Mouse (Mus musculus) mammary gland, adult 2 months (tissue): Measurements from ENCODE around the gene Krt32. TPM values are rescaled to one million over a fixed set of nuclear protein-coding genes. Genes with fewer than 3 reads are reported as not detected.

ENCODE experiments used
- polyA plus RNA-seq: library from polyadenylated mRNA; depleted of rRNA; stranded (reverse); fragments of >200 nt; gene quantifications from 2 replicates; pipeline ENCODE4 v1.2.3, GENCODE M21; 2012; ENCODE audit warnings: low replicate concordance; rRNA removed

Krt32 gene
- polyA plus RNA-seq, result 0.63 TPM in 1 of 2 replicates, not detected in the other

GRCm38 (mm10) chr11:100087861-100088260, at the start of gene Krt32:
Gene Krt32 (minus strand): TSS chr11:100088226.

GRCm38 (mm10) chr11:100135731-100136130, 47.7 kb upstream of the Krt32 start, which contains the start of gene Krt15:
Gene Krt15 (minus strand): TSS chr11:100135928.

GRCm38 (mm10) chr11:100121466-100121865, 33.4 kb upstream of the Krt32 start, which contains the start of gene Krt13:
Gene Krt13 (minus strand): TSS chr11:100121566.

DNA sequence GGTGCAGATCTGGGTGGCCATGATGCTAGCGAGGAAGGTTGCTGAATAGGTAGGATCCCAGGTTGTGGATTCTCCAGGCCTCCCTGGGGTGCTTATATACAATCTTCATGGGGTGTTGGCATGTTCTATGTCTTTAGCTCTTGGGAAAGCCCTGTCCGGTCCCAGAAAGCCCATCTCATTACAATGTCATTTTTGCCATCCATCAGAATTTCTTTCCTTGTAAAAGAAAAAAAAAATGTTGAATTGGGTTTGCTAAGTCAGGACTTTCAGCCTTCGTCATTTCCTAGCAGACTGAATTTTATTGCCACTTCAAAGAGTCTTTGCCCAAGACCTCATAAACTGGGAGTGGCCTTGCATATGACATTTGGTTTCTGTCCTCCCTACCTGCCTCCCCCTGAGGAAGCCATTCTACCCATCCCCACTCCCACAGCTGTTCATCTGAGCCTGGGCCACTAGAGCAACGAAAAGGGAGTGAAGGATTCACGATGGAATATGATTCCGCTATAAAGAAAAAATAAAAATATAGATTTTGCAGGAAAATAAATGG, 17.6 kb upstream of the Krt32 start, which contains the start of gene Krt36:
Krt36 (minus strand) TSS at position 51 of the 547 bp plus-strand sequence.

GRCm38 (mm10) chr11:100096141-100096540, 8.1 kb upstream of the Krt32 start, which contains the start of gene Krt35:
Gene Krt35 (minus strand): TSS chr11:100096241.

DNA sequence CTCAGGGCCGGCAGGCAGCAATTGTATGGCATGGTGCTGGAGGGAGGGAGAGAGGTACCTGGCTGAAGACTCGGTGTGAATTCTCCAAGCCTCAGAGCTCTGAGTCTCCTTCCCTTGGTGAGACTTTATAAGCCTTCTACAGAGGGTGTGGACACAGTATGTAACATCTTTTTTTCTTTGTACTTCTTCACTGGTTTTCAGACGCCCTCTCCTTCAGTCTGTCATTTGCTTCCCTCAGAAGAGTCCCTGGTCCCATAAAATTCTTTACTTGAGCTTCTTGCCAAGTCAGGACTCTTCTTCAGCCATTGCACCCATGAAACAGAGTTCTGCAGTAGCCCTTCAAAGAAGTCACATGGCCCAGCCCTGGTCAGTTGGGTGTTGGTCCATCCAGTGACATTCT, 37.6 kb downstream of the Krt32 start, which contains the start of gene Krt31:
Krt31 (minus strand) TSS at position 101 of the 400 bp plus-strand sequence.

GRCm38 (mm10) chr11:100041454-100041853, 46.6 kb downstream of the Krt32 start, which contains the start of gene Krt34:
Gene Krt34 (minus strand): TSS chr11:100041554.

Other genes with a start within 250 kb of the Krt32 start
- gene Krtap4-16, start 236.6 kb downstream of the Krt32 start, polyA plus RNA-seq, result not detected in 2 replicates
- gene Gm11568, start 230.3 kb downstream of the Krt32 start, polyA plus RNA-seq, result not detected in 2 replicates
- gene Gm11559, start 223.8 kb downstream of the Krt32 start, polyA plus RNA-seq, result not detected in 2 replicates
- gene Krtap9-1, start 214.8 kb downstream of the Krt32 start, polyA plus RNA-seq, result not detected in 2 replicates
- gene Gm11567, start 209.0 kb downstream of the Krt32 start, polyA plus RNA-seq, result not detected in 2 replicates
- gene Krtap31-1, start 180.3 kb downstream of the Krt32 start, polyA plus RNA-seq, result not detected in 2 replicates
- not detected in 2 replicates for gene Gm11565, start 173.5 kb downstream of the Krt32 start, polyA plus RNA-seq
- not detected in 2 replicates for gene Krtap31-2, start 151.9 kb downstream of the Krt32 start, polyA plus RNA-seq
- gene Krtap9-5, start 139.8 kb downstream of the Krt32 start, polyA plus RNA-seq, result not detected in 2 replicates
- gene Krtap29-1, start 109.2 kb downstream of the Krt32 start, polyA plus RNA-seq, result not detected in 2 replicates
- gene Krtap16-1, start 101.6 kb downstream of the Krt32 start, polyA plus RNA-seq, result not detected in 2 replicates
- gene Krtap17-1, start 94.2 kb downstream of the Krt32 start, polyA plus RNA-seq, result not detected in 2 replicates
- not detected in 2 replicates for gene Krt33a, start 72.0 kb downstream of the Krt32 start, polyA plus RNA-seq
- gene Krt33b, start 58.4 kb downstream of the Krt32 start, polyA plus RNA-seq, result not detected in 2 replicates
- not detected in 2 replicates for gene Krt34, start 46.7 kb downstream of the Krt32 start, polyA plus RNA-seq
- 0.08 and 0.16 TPM in 2 replicates for gene Krt31, start 37.7 kb downstream of the Krt32 start, polyA plus RNA-seq
- 0.07 TPM in 1 of 2 replicates, not detected in the other for gene Krt35, start 8.0 kb upstream of the Krt32 start, polyA plus RNA-seq
- gene Krt36, start 17.4 kb upstream of the Krt32 start, polyA plus RNA-seq, result 5.7 and 5.8 TPM in 2 replicates
- gene Krt13, start 33.3 kb upstream of the Krt32 start, polyA plus RNA-seq, result not detected in 2 replicates
- 5.5 and 33.6 TPM in 2 replicates for gene Krt15, start 47.7 kb upstream of the Krt32 start, polyA plus RNA-seq
- 521 and 718 TPM in 2 replicates for gene Krt19, start 60.4 kb upstream of the Krt32 start, polyA plus RNA-seq
- not detected in 2 replicates for gene Krt9, start 105.0 kb upstream of the Krt32 start, polyA plus RNA-seq
- gene Krt14, start 119.3 kb upstream of the Krt32 start, polyA plus RNA-seq, result 52.1 and 78.7 TPM in 2 replicates
- not detected in 2 replicates for gene Krt16, start 160.7 kb upstream of the Krt32 start, polyA plus RNA-seq
- 34.7 and 41.4 TPM in 2 replicates for gene Krt17, start 172.8 kb upstream of the Krt32 start, polyA plus RNA-seq
- gene Krt42, start 181.6 kb upstream of the Krt32 start, polyA plus RNA-seq, result 0.07 and 0.12 TPM in 2 replicates
- 105 and 139 TPM in 2 replicates for gene Eif1, start 231.7 kb upstream of the Krt32 start, polyA plus RNA-seq
- gene Gast, start 246.2 kb upstream of the Krt32 start, polyA plus RNA-seq, result not detected in 2 replicates